Mouse (Mus musculus) liver, adult 2 months (tissue): ENCODE measurements around the gene Glis1. TPM values are rescaled to one million over a fixed set of nuclear protein-coding genes. Genes with fewer than 3 reads are reported as not detected.
"Not testable (repeated sequence)": the region's sequence is repeated elsewhere in the genome, so short reads cannot be mapped to it uniquely, and the experiment has no call there.

Experiments
- DNase-seq: peaks from one replicate; pipeline ENCODE4 v3.0.0-alpha.2; 2011; ENCODE audit warnings: low read depth, low spot score; ENCODE audit errors: extremely low read depth
- H3K27ac ChIP-seq: fragments of 200-500 bp; replicated peaks from 2 replicates; pipeline ENCODE4 v1.5.1; 2012; ENCODE audit warnings: low read depth, mild to moderate bottlenecking, control low read depth, inconsistent platforms, low read length; ENCODE audit not compliant: insufficient read depth
- H3K27me3 ChIP-seq: fragments of 200-500 bp; 2 replicates; pipeline ENCODE4 v1.6.1; 2012; ENCODE audit warnings: mild to moderate bottlenecking, moderate library complexity, low read length, inconsistent platforms; ENCODE audit not compliant: control insufficient read depth, insufficient read depth
- H3K36me3 ChIP-seq: fragments of 200-500 bp; 2 replicates; pipeline ENCODE4 v1.6.1; 2012; ENCODE audit warnings: low read length, inconsistent platforms; ENCODE audit not compliant: control insufficient read depth, insufficient read depth
- H3K4me1 ChIP-seq: fragments of 200-500 bp; 2 replicates; pipeline ENCODE4 v1.6.1; 2011; ENCODE audit warnings: low read length; ENCODE audit not compliant: control insufficient read depth, insufficient read depth
- H3K4me3 ChIP-seq: fragments of 200-500 bp; 2 replicates; pipeline ENCODE4 v1.5.1; 2011; ENCODE audit warnings: low read depth, mild to moderate bottlenecking, control low read depth, low read length, moderate library complexity; ENCODE audit not compliant: insufficient read depth
- H3K79me2 ChIP-seq: fragments of 200-500 bp; 2 replicates; pipeline ENCODE4 v1.6.1; 2012; ENCODE audit warnings: inconsistent platforms, mild to moderate bottlenecking, low read length, moderate library complexity; ENCODE audit not compliant: control insufficient read depth, insufficient read depth
- H3K9ac ChIP-seq: fragments of 200-500 bp; 2 replicates; pipeline ENCODE4 v1.6.1; 2012; ENCODE audit warnings: low read depth, mild to moderate bottlenecking, control low read depth, inconsistent platforms, low read length
- CTCF ChIP-seq: fragments of 200-500 bp; IDR thresholded peaks from 2 replicates; pipeline ENCODE4 v1.5.1; 2011; ENCODE audit warnings: low read depth, low read length, control low read depth
- POLR2A ChIP-seq: fragments of 200-500 bp; IDR thresholded peaks from 2 replicates; pipeline ENCODE4 v1.6.1; 2011; ENCODE audit warnings: low read length, control low read depth; ENCODE audit not compliant: insufficient read depth; ENCODE audit errors: extremely low read depth
- WGBS: fragments of 180-500 bp; shearing (Covaris S2); methylation state at CpG from one replicate; pipeline ENCODE4 v1.1.7; 2018; 5-methylcytosine and 5-hydroxymethylcytosine counted together
- polyA plus RNA-seq: library from polyadenylated mRNA; depleted of rRNA; stranded (reverse); fragments of >200 nt; gene quantifications from 2 replicates; pipeline ENCODE4 v1.2.3, GENCODE M21; 2012
- total RNA-seq: library from RNA; depleted of rRNA; stranded (reverse); fragments of >200 nt; gene quantifications from 2 replicates; pipeline ENCODE4 v1.2.3, GENCODE M21; 2014

Glis1 gene
- total and polyA plus RNA-seq, 2 experiments = 0.10 TPM; not detected in 1

DNA sequence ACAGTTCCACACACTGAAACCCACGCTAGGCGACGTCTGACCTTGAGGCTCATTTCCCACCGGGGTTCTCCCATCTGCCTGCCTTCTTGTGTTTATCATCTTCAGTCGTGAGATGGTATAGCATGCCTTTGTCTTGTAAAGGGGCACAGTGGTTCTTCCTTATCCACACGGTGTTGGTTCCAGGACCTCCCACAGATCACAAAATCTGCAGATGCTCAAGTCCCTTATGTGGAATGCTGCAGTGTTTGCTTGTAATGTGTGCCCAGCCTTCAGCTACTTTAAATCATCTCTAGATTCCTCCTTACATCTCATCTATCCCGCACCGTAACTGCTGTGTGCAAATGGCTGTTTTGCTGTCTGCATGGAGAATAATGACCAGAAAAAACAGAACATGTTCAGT lies 154.7 kb downstream of the Glis1 start:
- no peak for DNase-seq
- no peaks in the 10 kb centered on the region for H3K27me3 ChIP-seq
- H3K27ac ChIP-seq = no peak overlapping the region
- WGBS = 84% methylated on average over 8 of the region's 8 CpGs
- H3K9ac ChIP-seq = no peak overlapping the region
- H3K4me1 ChIP-seq = no peaks in the 10 kb centered on the region
- H3K79me2 ChIP-seq = no peaks in the 10 kb centered on the region
- no peak overlapping the region for H3K4me3 ChIP-seq
- TF ChIP-seq POLR2A (no peak), CTCF (no peak)
- no peaks in the 10 kb centered on the region for H3K36me3 ChIP-seq

DNA sequence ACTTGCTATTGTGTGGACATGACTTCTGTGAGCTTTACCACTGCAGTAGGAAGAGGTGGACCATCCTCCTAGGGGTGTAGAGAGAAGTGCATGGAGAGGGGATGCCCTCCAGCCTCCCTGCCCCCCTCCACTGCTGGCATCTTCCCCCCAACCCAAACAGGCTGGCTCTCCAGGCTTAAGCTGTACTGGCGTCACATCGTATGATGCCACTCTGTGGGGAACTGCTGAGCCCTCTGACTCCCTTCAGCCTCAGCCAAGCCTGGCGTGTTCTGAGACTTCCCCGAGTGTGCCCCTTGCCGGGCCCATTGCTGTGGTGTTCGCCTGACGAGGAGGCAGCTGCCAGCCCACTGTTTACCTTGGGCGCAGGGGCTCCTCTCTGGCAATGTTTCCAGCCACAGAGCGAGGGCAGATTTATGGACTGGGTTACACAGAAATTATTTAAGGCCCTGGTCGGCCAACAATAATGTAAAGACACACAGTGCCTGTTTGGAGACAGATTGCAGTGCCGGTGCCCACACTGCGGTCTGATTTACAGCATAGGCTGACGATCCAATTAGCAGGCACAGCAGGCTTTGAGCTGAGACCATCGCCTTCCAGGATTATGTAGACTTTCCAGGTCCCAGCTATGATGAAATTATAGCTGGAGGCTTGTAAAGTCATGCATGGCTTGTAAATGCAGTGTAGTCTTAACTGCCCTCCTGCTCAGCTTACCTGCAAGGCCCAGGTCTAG lies 156.6 kb downstream of the Glis1 start:
- Histone ChIP-seq H3K4me1 (no peaks in the 10 kb centered on the region), H3K27me3 (no peaks in the 10 kb centered on the region), H3K36me3 (no peaks in the 10 kb centered on the region), H3K9ac (no peak overlapping the region), H3K79me2 (no peaks in the 10 kb centered on the region), H3K4me3 (no peak overlapping the region), H3K27ac (no peak overlapping the region)
- no peak for TF ChIP-seq POLR2A
- TF ChIP-seq CTCF = no peak
- no peak for DNase-seq
- 75% methylated on average over 14 of the region's 14 CpGs for WGBS

DNA sequence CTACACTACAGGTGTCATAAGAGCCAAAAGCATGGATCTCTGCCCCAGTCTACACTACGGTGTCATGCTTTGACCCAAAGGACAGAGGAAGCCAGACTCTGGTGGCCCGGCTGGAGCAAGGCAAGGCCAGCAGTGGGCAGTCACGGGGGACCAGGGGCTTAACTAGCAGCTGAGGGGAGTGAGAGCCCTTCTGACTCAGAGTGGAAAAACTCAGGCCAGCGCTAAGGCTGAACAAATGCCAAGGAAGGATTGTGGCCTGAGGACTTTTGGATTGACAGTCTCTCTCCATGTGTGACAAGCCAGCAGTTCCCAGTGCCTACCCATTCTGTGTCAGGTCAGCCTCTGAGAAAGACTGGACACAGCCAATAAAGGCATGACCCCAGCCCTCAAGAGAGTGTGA lies 159.0 kb downstream of the Glis1 start:
- no peaks in the 10 kb centered on the region for H3K4me1 ChIP-seq
- no peaks in the 10 kb centered on the region for H3K79me2 ChIP-seq
- TF ChIP-seq POLR2A (no peak), CTCF (no peak)
- no peaks in the 10 kb centered on the region for H3K27me3 ChIP-seq
- H3K36me3 ChIP-seq = no peaks in the 10 kb centered on the region
- no peak overlapping the region for H3K4me3 ChIP-seq
- H3K27ac ChIP-seq = no peak overlapping the region
- no peak overlapping the region for H3K9ac ChIP-seq
- DNase-seq = no peak
- 84% methylated on average over 4 of the region's 4 CpGs for WGBS

DNA sequence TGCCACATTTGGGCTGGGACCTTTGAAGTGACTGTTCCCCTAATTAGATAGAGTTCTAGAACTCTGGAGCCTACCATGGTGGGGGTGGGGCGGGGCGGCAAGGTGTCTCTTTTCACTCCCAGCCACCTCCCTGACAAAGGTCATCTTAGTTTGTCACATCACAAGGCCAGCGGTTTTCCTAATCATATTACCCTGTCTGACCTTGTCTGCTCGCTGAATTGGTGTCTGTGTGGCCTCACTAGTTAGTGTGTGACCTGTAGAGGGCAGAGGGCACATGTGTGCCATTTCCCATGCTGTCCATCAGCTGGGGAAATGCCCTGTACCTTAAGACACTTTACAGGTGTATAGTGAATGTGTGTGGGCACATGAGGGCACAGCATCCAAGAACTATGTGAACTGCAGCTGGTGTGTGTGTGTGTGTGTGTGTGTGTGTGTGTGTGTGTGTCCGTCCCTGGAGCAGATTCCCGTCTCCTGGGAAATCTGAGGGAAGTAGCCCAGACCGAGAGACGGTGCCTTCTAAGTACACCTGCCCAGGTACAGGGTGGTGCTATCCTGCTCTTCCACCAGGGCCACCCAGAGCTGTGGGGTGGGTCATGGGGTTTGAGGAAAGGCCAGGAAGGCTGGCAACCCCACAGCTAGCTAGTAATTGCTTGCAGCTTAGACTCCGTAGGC lies 163.0 kb downstream of the Glis1 start:
- H3K9ac ChIP-seq = no peak overlapping the region
- 51% methylated on average over 9 of the region's 9 CpGs for WGBS
- TF ChIP-seq POLR2A (no peak), CTCF (no peak)
- no peaks in the 10 kb centered on the region for H3K79me2 ChIP-seq
- H3K4me3 ChIP-seq = no peak overlapping the region
- peak; percentile 24 for DNase-seq
- no peaks in the 10 kb centered on the region for H3K4me1 ChIP-seq
- H3K36me3 ChIP-seq = no peaks in the 10 kb centered on the region
- no peaks in the 10 kb centered on the region for H3K27me3 ChIP-seq
- no peak overlapping the region for H3K27ac ChIP-seq

DNA sequence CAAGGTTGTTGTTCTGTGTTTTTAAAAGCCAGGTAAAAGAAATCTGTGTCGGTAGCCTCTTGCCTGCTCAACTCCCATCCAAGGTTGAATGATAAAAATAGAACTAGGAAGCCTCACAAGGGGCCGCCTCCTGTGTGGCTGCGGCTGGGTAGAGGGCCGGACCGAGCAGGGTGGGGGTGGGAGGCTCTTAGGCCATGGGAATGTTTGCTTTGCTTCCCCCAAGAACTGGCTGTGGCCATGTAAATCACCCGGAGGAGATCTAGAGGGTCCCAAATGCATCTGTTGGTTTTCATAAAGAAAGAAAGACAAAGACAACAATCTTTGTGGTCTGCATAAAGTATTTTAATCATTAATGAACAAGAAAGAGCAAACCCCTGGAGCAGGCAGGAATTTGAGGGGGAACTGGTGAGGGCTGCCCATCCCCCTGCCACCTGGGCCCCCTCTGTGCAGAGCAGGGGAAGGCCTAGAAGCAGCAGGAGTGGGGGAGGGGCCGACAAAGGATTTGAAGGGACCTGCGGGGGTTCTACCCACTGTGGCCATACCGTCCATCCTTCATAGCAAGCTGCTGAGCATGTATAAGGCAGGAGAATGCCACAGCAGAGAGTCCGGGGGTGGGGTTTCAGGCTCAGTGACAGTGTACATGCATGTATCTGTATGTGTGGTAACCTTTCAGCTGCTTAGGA lies 163.6 kb downstream of the Glis1 start:
- H3K79me2 ChIP-seq = no peaks in the 10 kb centered on the region
- H3K9ac ChIP-seq = no peak overlapping the region
- H3K27me3 ChIP-seq = no peaks in the 10 kb centered on the region
- H3K36me3 ChIP-seq = no peaks in the 10 kb centered on the region
- H3K4me1 ChIP-seq = no peaks in the 10 kb centered on the region
- no peak overlapping the region for H3K27ac ChIP-seq
- no peak for DNase-seq
- TF ChIP-seq CTCF (no peak), POLR2A (no peak)
- 65% methylated on average over 10 of the region's 10 CpGs for WGBS
- no peak overlapping the region for H3K4me3 ChIP-seq

DNA sequence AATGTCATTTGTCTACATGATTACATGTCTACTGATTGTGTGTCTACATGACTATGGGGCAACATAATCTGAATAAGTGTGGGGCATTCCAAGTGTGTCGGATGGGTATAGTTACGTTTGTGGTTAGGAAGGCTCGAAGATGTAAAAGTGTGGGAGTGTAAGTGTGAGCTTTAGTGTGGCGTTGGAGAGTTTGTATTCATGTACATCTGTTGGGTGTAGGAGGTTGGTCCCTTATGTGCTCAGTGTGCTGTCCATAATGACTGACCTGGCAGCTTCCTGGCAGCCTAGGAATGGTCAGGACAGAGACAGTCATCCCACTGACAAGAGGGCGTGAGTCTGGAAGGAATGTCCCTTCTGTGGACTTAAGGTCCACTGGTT lies 164.2 kb downstream of the Glis1 start:
- WGBS = 96% methylated on average over 5 of the region's 5 CpGs
- not testable (repeated sequence) for H3K27me3 ChIP-seq, H3K4me3 ChIP-seq, H3K27ac ChIP-seq, H3K9ac ChIP-seq, DNase-seq, H3K36me3 ChIP-seq, H3K4me1 ChIP-seq, H3K79me2 ChIP-seq
